Mouse (Mus musculus) kidney, adult 2 months (tissue): ENCODE measurements at regions not wholly inside any gene's neighbourhood (a gene's known extent, or its start where the extent isn't known, plus 50 kb on each side); places are given as distances from the start of the nearest gene placed in this dataset.

Experiments
- CTCF ChIP-seq: fragments of 200-500 bp; conservative IDR thresholded peaks from 2 replicates; pipeline ENCODE4 v1.5.1; 2011; ENCODE audit warnings: low read depth, mild to moderate bottlenecking, control low read depth, low read length, moderate library complexity, mixed read lengths; ENCODE audit not compliant: insufficient read depth, insufficient read length
- POLR2A ChIP-seq: fragments of 200-500 bp; IDR thresholded peaks from one replicate; pipeline ENCODE4 v1.6.1; 2011; ENCODE audit warnings: low read depth, low read length, control low read depth

DNA sequence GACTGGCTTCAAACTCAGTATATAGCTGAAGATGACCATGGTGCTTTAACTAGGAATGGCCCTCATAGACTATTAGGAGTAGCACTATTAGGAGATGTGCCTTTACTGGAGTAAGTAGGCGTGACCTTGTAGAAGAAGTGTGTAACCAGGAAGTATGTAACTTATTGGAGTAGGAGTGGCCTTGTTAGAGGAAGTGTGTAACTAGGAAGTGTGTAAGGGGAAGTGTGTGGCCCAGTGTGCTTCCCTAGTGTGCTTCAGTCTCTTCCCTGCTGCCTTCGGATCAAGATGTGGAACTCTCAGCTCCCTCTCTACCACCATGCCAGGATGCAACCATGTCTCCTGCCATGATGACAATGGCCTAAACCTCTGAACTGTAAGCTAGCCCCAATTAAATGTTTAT, 151.0 kb upstream of the Zfp462 start:
- TF ChIP-seq POLR2A, result no peak
- TF ChIP-seq CTCF, result no peak
